Mouse (Mus musculus): ENCODE measurements around the gene Rad51b.

Rad51b gene

GRCm38 (mm10) chr12:79535532-79536437 lies 238.7 kb downstream of the Rad51b start:
- DNase-seq = no peak

GRCm38 (mm10) chr12:79540176-79540575 lies 243.1 kb downstream of the Rad51b start:
- no peak for DNase-seq

- peak in 1 of 2 experiments; percentile 58 for DNase-seq
Measured at GRCm38 (mm10) chr12:79541581-79541980, 244.5 kb downstream of the Rad51b start.

- no peak for DNase-seq
Measured at GRCm38 (mm10) chr12:79545063-79545462, 248.0 kb downstream of the Rad51b start.

- no peak for DNase-seq
Measured at GRCm38 (mm10) chr12:79547556-79547955, 250.5 kb downstream of the Rad51b start.

GRCm38 (mm10) chr12:79548607-79549330 lies 251.7 kb downstream of the Rad51b start:
- DNase-seq = peak in 1 of 2 experiments; percentile 33

GRCm38 (mm10) chr12:79550049-79550682 lies 253.1 kb downstream of the Rad51b start:
- DNase-seq = no peak

- DNase-seq = no peak
Measured at GRCm38 (mm10) chr12:79551274-79551673, 254.2 kb downstream of the Rad51b start.

GRCm38 (mm10) chr12:79553056-79553455 lies 256.0 kb downstream of the Rad51b start:
- DNase-seq = no peak

- peak in 1 of 2 experiments; percentile 30 for DNase-seq
Measured at GRCm38 (mm10) chr12:79557904-79558303, 260.8 kb downstream of the Rad51b start.

- no peak for DNase-seq
Measured at GRCm38 (mm10) chr12:79558711-79559110, 261.6 kb downstream of the Rad51b start.

GRCm38 (mm10) chr12:79559410-79560015 lies 262.4 kb downstream of the Rad51b start:
- no peak for DNase-seq

- DNase-seq = no peak
Measured at GRCm38 (mm10) chr12:79560084-79560699, 263.1 kb downstream of the Rad51b start.

- DNase-seq = no peak
Measured at GRCm38 (mm10) chr12:79560893-79561292, 263.8 kb downstream of the Rad51b start.

- peak in 1 of 2 experiments; percentile 32 for DNase-seq
Measured at GRCm38 (mm10) chr12:79574159-79575040, 277.3 kb downstream of the Rad51b start.

- DNase-seq = peak in 1 of 2 experiments; percentile 11
Measured at GRCm38 (mm10) chr12:79575041-79575541, 278.0 kb downstream of the Rad51b start.

GRCm38 (mm10) chr12:79577525-79577924 lies 280.4 kb downstream of the Rad51b start:
- DNase-seq = no peak

- no peak for DNase-seq
Measured at GRCm38 (mm10) chr12:79579018-79579585, 282.0 kb downstream of the Rad51b start.

GRCm38 (mm10) chr12:79579837-79580236 lies 282.8 kb downstream of the Rad51b start:
- DNase-seq = no peak

GRCm38 (mm10) chr12:79584556-79585307 lies 287.6 kb downstream of the Rad51b start:
- no peak for DNase-seq
